Mouse (Mus musculus) megakaryocyte, embryonic 14.5 days (primary cell): ENCODE data around the gene Doc2g.

ENCODE experiments used
- FLI1 ChIP-seq: IDR thresholded peaks from 2 replicates; pipeline ENCODE4 v1.6.1; 2012; ENCODE audit warnings: low read length, inconsistent platforms, mixed read lengths
- GATA1 ChIP-seq: IDR thresholded peaks from 3 replicates; pipeline ENCODE4 v1.6.1; 2012; ENCODE audit warnings: mixed read lengths, low read length, inconsistent platforms, borderline replicate concordance

GRCm38 (mm10) chr19:4032668-4033067, 29.6 kb downstream of the Doc2g start:
- TF ChIP-seq GATA1 (no peak), FLI1 (no peak)
